Mouse (Mus musculus): ENCODE measurements around the gene Gorasp2. TPM values are rescaled to one million over a fixed set of nuclear protein-coding genes. Genes with fewer than 3 reads are reported as not detected.

Gorasp2 gene
- total RNA-seq, 2 experiments from 2014 or later = 64.5 to 65.5 TPM

- DNase-seq = no peak
Measured at GRCm38 (mm10) chr2:70742588-70742987, 81.2 kb downstream of the Gorasp2 start.

- DNase-seq = no peak
Measured at GRCm38 (mm10) chr2:70751655-70752054, 90.3 kb downstream of the Gorasp2 start.

GRCm38 (mm10) chr2:70752149-70752548, 90.8 kb downstream of the Gorasp2 start:
- DNase-seq = no peak

Other genes with a start within 250 kb of the Gorasp2 start
- gene Sp5, start 186.7 kb upstream of the Gorasp2 start, total RNA-seq (2021) = not detected
- gene Erich2, start 152.8 kb upstream of the Gorasp2 start, total RNA-seq (2021) = not detected
- gene Gad1, start 108.5 kb upstream of the Gorasp2 start, total RNA-seq (2021) = under 1 TPM; 0.19 to 0.74 TPM
- gene Gm26558, start 532 bp downstream of the Gorasp2 start, total RNA-seq (2021) = not detected
- gene Tlk1, start 164.2 kb downstream of the Gorasp2 start, total RNA-seq (2021) = 10 to 100 TPM; 28.1 to 34.8 TPM

Measured in gastrocnemius, postnatal 25 days (tissue).